Mouse (Mus musculus) hindbrain, embryonic 11.5 days (tissue): ENCODE results near the gene Tmc3. TPM values are rescaled to one million over a fixed set of nuclear protein-coding genes. Genes with fewer than 3 reads are reported as not detected.

Source experiments
- ATAC-seq: fragments of 200-750 bp; cut with Nextera tagmentation; 2 replicates; pipeline ENCODE4 v1.8.0; 2017; ENCODE audit warnings: mild to moderate bottlenecking, moderate TSS enrichment, moderate library complexity; ENCODE audit not compliant: low FRiP score
- DNase-seq: peaks from one replicate; pipeline ENCODE4 v3.0.0-alpha.2; 2015; ENCODE audit warnings: low spot score
- H3K27ac ChIP-seq: fragments of 300-500 bp; sonication (generic); 2 replicates; pipeline ENCODE4 v1.5.1; 2014; ENCODE audit warnings: mild to moderate bottlenecking, low read depth, low read length
- H3K27me3 ChIP-seq: fragments of 300-500 bp; sonication (generic); 2 replicates; pipeline ENCODE4 v1.6.1; 2014; ENCODE audit warnings: mild to moderate bottlenecking, low read length, moderate library complexity, mixed read lengths; ENCODE audit not compliant: control insufficient read depth, insufficient read depth
- H3K36me3 ChIP-seq: fragments of 300-500 bp; sonication (generic); 2 replicates; pipeline ENCODE4 v1.6.1; 2014; ENCODE audit warnings: mild to moderate bottlenecking, low read length, moderate library complexity, mixed read lengths; ENCODE audit not compliant: control insufficient read depth, insufficient read depth
- H3K4me1 ChIP-seq: fragments of 300-500 bp; sonication (generic); replicated peaks from 2 replicates; pipeline ENCODE4 v1.6.1; 2014; ENCODE audit warnings: low read length, mixed read lengths; ENCODE audit not compliant: control insufficient read depth, insufficient read depth
- H3K4me2 ChIP-seq: fragments of 300-500 bp; sonication (generic); replicated peaks from 2 replicates; pipeline ENCODE4 v1.6.1; 2014; ENCODE audit warnings: mild to moderate bottlenecking, low read depth, low read length
- H3K4me3 ChIP-seq: fragments of 300-500 bp; sonication (generic); 2 replicates; pipeline ENCODE4 v1.5.1; 2014; ENCODE audit warnings: low read depth, low read length
- H3K9ac ChIP-seq: fragments of 300-500 bp; sonication (generic); 2 replicates; pipeline ENCODE4 v1.6.1; 2014; ENCODE audit warnings: low read depth, low read length
- H3K9me3 ChIP-seq: fragments of 300-500 bp; sonication (generic); 2 replicates; pipeline ENCODE4 v1.6.1; 2016; ENCODE audit warnings: low read length; ENCODE audit not compliant: control insufficient read depth
- WGBS: fragments of 180-500 bp; shearing (Covaris S2); extraction: QIAGEN DNeasy Blood & Tissue Kit; methylation state at CpG from one replicate; pipeline ENCODE4 v1.1.7; 2014; 5-methylcytosine and 5-hydroxymethylcytosine counted together
- polyA plus RNA-seq: library from polyadenylated mRNA; unstranded; fragments of >200 nt; fragmentation: Nextera tagmentation; extraction: Ambion mirVana; gene quantifications from 2 replicates; pipeline ENCODE4 v1.2.1, GENCODE M21; 2014

The Tmc3 gene
- polyA plus RNA-seq, 1 experiment from 2014 or later = 1.5 TPM

GRCm38 (mm10) chr7:83662711-83663375 is 78.1 kb downstream of the Tmc3 start:
- no peak for ATAC-seq

DNA sequence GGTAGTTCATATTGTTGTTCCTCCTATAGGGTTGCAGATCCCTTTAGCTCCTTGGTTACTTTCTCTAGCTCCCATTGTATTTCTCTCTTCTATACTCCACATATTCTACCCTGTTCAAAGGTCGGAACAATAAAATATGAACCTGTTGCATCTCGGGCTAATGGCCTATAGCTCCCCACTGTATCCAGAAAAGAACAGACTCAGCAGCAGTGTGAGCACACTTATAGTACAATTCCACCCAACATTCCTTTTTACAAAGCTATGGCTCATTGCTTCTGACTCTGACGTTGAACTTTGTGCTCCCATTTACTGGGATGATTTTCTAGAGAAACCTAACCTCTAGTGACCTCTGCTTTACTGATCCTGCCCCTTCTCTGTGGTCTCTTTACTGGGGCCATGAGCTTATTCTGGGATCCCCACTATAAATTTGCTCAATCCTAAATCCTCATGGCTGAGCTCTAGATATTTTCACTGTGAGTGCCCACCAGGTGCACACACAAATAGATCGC is 81.4 kb downstream of the Tmc3 start:
- Histone ChIP-seq H3K27ac (no peak overlapping the region), H3K4me3 (no peak overlapping the region), H3K9me3 (no peaks in the 10 kb centered on the region), H3K9ac (no peak overlapping the region), H3K27me3 (no peaks in the 10 kb centered on the region), H3K36me3 (no peaks in the 10 kb centered on the region), H3K4me2 (no peak overlapping the region), H3K4me1 (no peaks in the 10 kb centered on the region)
- no peak for ATAC-seq
- DNase-seq = no peak
- WGBS = 88% methylated on average over 4 of the region's 4 CpGs

More at GRCm38 (mm10) chr7:83662711-83663375, 78.1 kb downstream of the Tmc3 start:
- Histone ChIP-seq H3K9me3 (no peaks in the 10 kb centered on the region), H3K27ac (no peak overlapping the region), H3K36me3 (no peaks in the 10 kb centered on the region), H3K9ac (no peak overlapping the region), H3K4me2 (no peak overlapping the region), H3K4me1 (no peaks in the 10 kb centered on the region), H3K27me3 (no peaks in the 10 kb centered on the region), H3K4me3 (no peak overlapping the region)
- DNase-seq = no peak
- WGBS = 81% methylated on average over 6 of the region's 6 CpGs

DNA sequence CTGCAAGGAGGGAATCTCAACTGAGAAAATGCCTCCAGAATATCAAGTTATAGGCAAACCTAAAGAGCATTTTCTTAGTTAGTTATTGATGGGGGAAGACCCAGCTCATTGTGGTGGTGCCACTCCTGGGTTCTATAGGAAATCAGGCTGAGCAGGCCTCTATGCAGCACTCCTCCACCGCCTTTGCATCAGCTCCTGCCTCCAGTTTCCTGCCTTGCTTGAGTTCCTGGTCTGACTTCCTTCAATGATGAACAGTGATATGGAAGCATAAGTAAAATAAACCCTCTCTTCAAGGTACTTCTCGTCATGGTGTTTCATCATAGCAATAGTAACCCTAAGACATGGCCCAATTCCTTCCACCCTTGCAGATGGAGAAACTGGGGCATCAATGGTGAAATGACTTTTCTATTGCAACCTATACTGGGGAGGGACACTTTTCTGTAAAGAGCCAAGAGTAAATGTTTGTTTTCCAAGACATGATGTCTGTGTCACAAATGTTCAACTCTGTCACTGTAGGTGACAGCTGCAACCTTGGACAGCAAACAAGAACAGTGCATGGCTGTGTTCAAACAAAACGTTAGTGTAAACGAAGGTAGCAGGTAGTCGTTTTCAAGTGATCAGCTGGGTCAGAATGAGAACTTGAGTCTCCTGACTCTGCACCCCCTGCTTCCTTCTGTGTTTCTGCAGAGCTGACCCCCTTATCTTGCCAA is 83.4 kb downstream of the Tmc3 start:
- Histone ChIP-seq H3K4me2 (no peak overlapping the region), H3K9me3 (no peaks in the 10 kb centered on the region), H3K36me3 (no peaks in the 10 kb centered on the region), H3K27ac (no peak overlapping the region), H3K4me1 (no peaks in the 10 kb centered on the region), H3K4me3 (no peak overlapping the region), H3K9ac (no peak overlapping the region), H3K27me3 (no peaks in the 10 kb centered on the region)
- WGBS = 87% methylated on average over 5 of the region's 5 CpGs
- no peak for DNase-seq
- ATAC-seq = no peak

DNA sequence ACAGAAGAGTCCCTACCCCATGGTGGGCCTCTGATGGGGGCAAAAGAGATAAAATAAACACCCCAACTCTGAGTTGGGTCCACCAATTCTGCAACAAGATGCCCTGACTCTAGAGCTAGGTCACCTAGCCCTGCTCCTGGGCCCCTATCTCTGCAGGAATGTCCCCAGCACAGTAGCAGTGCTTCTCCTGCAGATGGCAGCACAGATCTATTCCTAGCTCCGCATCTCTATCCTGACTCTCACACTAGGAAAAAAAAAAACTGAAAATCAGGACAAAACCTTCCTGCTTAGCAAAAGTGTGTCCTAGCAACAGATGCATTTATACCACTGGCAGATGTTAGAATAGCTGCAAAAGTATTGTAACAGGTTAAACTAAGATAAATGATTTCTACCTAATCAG is 84.0 kb downstream of the Tmc3 start:
- Histone ChIP-seq H3K36me3 (no peaks in the 10 kb centered on the region), H3K4me1 (no peaks in the 10 kb centered on the region), H3K4me2 (no peak overlapping the region), H3K9me3 (no peaks in the 10 kb centered on the region), H3K4me3 (no peak overlapping the region), H3K9ac (no peak overlapping the region), H3K27ac (no peak overlapping the region), H3K27me3 (no peaks in the 10 kb centered on the region)
- 27% methylated on average over 1 of the region's 1 CpGs for WGBS
- ATAC-seq = peak; percentile 22; the same call in 1 of the 2 replicates
- peak; percentile 63 for DNase-seq

GRCm38 (mm10) chr7:83671573-83671972 is 86.8 kb downstream of the Tmc3 start:
- DNase-seq (no peak), ATAC-seq (no peak)
- H3K4me3 ChIP-seq = no peak overlapping the region

More at GRCm38 (mm10) chr7:83671573-83671972, 86.8 kb downstream of the Tmc3 start:
- H3K27me3 ChIP-seq = no peaks in the 10 kb centered on the region
- WGBS = 88% methylated on average over 6 of the region's 6 CpGs
- no peaks in the 10 kb centered on the region for H3K9me3 ChIP-seq
- H3K4me2 ChIP-seq = no peak overlapping the region
- no peaks in the 10 kb centered on the region for H3K36me3 ChIP-seq
- no peak overlapping the region for H3K27ac ChIP-seq
- no peak overlapping the region for H3K9ac ChIP-seq
- H3K4me1 ChIP-seq = no peaks in the 10 kb centered on the region

Other genes with a start within 250 kb of the Tmc3 start
- gene Stard5, start 47.0 kb downstream of the Tmc3 start, polyA plus RNA-seq = 12.5 and 13.4 TPM in 2 replicates
- gene Il16, start 160.8 kb downstream of the Tmc3 start, polyA plus RNA-seq = 1.0 and 1.5 TPM in 2 replicates
- gene Cfap161, start 210.0 kb downstream of the Tmc3 start, polyA plus RNA-seq = 0.99 and 1.5 TPM in 2 replicates